Mouse (Mus musculus) gastrocnemius, postnatal 4 days (tissue): ENCODE measurements at regions not wholly inside any gene's neighbourhood (a gene's known extent, or its start where the extent isn't known, plus 50 kb on each side); places are given as distances from the start of the nearest gene placed in this dataset.

ENCODE experiments used
- DNase-seq, 2 experiments: peaks; one replicate each; pipeline ENCODE4 v3.0.0; 2021 to 2022; ENCODE audit warnings: low spot score in 2 of 2, mixed read lengths in 2 of 2

DNA sequence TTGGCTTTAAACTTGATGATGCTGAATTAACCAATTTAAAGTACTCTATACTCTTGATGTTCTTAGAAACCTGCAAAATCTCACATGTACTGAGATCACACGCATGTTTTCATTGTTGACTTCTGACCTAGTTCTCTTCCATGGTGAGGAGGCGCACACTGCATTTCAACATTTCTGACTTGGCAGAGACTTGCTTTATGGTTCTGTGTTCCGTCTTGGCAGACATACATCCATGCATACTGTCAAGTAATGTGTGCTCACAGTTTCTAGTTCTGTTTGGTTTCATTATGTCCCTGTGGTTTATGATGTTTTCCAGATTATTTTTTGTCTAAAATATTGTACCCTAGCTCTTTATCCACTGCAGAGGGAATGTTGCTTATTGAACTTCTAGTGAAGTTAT lies 198.5 kb downstream of the Gm11077 start:
- DNase-seq, result no peak

DNA sequence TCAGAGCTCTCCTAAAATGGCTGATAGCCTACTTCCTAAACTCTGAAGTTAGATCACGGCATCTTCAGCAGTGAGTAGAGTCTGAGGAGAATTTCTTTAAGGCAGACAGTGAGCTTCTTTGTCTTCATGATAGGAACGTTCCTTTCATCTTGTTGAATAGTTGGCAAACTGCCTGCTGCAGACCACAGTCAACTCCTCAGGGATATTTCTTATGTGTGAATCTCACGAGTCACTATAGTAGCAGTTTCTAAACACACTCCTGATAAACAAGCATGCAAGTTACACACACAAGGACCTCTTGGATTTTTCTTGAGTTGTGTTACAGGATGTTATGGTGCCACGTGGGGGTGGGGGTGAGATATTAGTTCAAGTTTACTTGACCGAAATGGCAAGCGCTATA lies 205.2 kb downstream of the Gm11077 start:
- DNase-seq, result no peak

DNA sequence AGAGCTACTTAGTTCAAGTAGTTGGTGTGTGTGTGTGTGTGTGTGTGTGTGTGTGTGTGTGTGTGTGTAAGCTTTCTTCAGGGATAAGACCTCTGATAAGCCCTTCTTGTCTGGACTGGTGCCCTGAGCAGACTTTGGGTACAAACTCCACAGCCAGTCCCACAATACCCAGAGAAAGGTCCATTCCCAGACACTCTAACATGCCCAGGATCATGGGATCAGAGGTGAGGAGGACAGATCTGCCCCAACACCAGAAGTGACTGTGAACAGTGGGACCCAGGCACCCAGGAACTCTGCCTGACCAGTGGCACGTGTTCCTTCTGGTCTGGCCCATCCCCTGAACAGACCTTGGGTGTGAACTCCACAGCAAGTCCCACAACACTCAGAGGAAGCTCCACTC lies 208.9 kb downstream of the Gm11077 start:
- DNase-seq, result no peak

DNA sequence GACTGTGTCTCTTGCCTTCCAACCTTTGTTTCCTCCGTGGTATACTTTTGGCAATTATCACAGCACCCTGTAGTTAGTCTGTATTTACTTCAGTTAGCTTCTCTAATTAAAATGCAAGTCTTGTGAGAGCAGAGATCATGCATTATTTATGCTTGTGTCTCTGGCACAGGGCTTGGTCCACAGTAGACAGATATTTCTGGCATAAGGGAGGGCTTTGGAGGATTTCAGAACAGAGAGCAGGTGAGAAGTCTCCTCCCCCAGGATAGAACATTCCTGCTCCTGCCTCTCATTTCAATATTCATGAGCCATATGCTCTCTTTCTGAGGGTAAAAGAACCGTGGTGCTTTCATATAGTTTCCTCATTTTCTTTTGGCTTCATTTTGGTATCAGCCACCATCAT lies 217.6 kb downstream of the Gm11077 start:
- DNase-seq, result no peak

DNA sequence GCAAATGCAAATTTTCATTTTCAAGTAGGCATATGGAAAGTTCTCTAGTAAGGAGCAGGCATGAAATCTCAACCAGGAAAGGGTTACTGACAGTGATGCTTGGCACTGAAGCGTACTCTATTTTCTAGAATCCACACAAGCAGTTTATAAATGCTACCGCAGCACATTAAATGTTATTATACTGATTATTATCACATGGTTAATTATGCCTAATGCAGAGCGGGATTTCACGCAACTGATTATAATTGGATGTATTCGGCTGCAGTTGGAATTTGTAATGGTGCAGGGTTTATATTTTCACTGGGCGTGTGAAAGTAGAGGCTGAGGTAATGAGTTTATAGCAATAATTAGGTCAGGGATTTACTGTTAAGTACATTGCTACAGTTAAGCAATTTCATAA lies 221.4 kb downstream of the Gm11077 start:
- DNase-seq, result no peak

DNA sequence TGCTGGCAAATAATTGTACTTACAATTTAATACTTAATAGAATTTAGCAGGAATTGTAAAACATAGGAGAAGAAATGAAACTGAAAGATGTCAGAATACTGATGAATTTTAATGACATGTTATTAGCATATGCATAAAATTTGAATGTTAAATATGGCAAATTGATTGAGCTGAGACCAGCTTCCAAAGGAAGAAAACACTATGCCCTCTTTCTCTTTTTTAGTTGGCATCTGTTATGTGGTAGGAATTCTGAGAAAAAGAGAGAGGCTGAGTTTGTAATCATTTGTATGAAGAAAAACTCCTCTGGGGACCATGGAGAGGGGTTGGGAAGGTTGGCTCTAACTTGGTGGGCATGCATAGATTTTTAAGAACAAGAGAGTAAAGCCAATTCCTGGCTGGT lies 224.2 kb downstream of the Gm11077 start:
- no peak for DNase-seq

DNA sequence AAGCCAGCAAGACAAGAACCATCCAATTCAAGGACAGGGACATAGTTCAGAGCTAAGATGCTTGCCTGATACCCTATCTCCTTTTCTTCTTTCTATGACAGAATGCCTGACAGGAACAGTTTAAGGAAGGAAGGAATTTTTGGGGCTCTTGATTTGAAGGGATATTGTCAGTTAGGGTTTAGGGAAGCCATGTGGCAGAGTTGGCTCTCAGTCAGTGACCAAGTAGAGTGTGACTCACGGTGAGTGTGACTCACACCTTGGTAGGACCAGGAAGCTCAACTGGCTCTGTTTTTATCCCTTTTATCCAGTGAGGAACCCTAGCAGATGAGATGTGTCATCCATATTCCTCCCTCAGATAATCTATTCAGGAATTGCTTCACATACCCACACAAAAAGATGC lies 224.6 kb downstream of the Gm11077 start:
- no peak for DNase-seq

DNA sequence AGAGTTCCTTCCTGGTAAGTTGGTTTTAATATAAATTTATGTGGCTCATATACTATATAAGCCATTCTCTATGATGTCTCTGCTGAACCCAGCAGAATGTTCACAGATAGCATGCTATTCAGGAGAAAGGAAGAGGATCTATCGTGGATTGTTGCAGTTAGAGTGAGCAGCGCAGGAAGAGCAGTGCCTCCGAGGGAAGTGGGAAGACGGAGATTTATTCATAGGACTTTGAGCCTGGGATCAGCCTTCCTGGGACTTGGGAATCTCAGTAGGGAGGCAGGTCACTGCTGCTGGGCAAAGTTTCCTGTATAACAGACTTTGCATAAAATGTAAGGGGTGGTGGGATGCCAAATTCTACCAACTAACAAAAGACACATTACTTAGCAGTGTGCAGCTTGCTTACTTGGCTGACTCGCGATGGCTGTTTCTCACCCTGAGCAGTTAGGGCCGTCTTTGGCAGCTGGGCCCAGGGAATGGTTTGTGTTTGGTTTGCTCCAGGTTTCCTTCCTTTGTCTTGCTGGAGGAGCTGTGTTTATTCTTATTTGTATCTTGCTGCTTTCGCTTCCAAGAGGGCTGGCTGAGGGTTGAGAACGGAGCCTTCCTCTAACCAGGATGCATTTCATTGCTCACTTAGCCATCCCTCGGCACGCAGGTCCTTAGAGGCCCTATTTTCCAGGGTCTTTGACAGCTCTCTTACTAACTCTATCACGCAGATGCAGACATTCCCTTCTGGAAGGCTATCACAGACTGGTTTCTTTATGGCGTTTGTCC lies 226.9 kb downstream of the Gm11077 start:
- peak in 1 of 2 experiments; percentile 15 for DNase-seq

DNA sequence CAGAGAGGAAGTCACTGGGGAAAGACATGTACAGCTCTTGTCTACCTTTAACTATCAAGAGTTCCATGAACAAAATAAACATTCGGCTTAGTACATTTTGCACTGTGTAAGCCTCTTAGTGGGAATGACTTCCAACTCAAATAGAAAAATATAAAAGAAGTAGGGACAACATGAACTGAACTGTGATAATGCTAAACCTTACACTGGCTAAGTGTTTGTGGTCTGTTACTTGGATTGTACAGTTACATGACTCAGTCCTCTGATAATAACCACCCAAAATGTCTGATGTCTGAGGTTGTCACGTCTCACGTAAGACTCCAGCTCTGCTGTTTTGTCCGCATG lies 227.4 kb downstream of the Gm11077 start:
- DNase-seq, result no peak

DNA sequence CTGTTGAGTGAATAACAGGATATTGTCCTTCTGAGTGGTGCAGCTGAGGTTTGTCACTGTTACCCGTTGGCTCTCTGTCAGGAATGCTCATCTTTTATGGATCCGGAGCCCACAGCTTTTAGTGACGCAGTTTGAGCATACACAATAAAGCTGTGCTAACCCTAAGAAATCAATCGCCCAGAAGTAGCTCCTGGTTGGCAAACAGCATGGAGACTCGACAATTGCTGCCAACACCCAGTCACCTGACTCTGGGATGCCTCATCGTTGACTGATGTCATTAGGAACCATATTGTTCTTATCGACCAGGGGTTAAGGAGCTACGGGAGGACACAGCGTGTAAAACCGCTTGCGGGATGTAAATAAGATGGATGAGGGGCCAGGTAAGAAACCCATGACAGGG lies 232.9 kb downstream of the Gm11077 start:
- no peak for DNase-seq

DNA sequence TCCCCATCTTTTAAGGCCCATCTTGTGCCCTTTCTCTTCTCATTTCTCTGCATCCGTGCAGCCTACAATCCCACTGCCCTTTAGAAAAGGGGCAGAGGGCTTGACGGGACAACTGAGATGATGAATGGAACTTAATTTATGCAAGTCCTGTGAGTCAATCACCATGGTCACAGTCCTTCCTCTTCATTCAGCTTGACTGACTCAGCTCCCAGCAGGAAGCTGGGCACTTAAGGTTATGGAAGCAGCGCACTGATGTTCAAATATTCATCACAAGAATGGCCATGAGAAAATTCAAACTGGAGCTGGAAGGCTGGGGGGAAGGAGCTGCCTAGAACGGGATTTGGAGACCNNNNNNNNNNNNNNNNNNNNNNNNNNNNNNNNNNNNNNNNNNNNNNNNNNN lies 233.5 kb downstream of the Gm11077 start:
- no peak for DNase-seq

DNA sequence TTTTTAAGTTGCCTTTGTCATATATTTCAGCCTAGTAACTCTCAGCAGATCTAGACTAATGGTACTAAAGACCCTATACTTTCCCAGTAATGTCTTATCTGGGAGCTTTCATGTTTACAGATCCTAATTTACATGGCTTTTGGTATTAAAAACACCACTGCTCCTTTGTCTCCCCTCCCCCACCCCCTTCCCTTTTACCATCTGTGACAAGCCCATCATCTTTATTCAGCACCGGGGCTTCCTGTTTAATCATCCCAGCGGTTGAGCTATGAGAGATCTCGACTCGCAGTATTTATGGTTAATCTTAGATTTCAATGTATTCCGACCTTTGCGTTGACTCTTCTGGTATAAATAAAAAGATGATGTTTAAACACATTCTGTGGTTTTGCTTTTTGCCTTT lies 244.6 kb downstream of the Gm11077 start:
- DNase-seq, result no peak

DNA sequence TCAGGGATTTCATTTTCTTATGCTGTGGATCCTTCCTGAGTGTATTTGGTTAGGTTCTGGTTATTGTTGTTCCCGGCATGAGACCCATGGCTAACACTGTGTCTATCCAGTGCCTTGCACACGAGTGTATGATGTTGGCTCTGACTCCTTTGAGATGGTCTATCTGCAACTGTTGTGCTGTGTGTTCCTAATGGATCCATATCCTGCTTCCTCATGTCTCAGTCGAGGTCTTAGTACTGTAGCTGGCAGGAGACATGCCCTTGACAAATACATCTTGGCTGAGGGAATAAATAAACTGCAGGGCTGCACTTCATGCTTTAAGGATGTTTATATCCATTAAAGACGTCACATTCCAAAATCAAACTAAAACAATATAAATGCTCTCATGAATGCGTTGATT lies 247.9 kb downstream of the Gm11077 start:
- no peak for DNase-seq

DNA sequence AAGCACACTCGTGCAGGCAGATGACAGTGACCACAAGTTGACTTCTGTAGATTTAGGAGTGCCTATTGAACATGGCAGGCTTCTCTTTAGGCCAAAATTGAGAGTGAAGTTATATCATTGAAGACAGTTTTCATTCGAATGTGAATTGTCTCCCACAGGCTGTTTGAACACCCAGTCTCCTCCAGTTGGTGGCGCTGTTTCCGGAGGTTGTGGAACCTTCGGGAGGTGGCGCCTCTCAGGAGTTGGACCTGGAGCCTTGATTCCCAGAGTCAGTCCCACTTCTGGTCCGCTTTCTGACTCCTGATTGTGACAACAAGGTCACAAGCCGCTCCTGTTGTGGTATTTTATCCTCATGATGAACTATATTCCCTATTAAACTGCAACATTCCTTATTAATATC lies 254.5 kb downstream of the Gm11077 start:
- no peak for DNase-seq

DNA sequence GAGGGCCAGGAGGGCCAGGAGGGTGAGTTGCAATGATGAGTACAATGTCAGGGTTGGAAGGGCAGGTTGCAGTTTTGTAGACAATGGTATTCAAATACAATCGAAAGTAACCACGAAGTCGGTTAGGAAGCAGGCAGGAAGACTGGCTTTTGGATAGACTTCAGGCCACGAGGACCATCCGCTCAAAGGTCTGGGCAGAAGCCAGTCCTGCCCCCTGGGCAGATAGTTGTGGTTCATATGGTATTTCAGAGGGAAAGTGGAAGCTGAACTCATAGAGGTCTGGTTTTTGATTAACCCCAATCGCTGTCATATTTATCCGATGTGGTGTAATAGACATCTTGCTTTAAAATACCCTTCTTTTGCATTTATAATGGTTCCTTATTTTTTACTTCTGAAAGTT lies 255.2 kb downstream of the Gm11077 start:
- DNase-seq, result no peak

DNA sequence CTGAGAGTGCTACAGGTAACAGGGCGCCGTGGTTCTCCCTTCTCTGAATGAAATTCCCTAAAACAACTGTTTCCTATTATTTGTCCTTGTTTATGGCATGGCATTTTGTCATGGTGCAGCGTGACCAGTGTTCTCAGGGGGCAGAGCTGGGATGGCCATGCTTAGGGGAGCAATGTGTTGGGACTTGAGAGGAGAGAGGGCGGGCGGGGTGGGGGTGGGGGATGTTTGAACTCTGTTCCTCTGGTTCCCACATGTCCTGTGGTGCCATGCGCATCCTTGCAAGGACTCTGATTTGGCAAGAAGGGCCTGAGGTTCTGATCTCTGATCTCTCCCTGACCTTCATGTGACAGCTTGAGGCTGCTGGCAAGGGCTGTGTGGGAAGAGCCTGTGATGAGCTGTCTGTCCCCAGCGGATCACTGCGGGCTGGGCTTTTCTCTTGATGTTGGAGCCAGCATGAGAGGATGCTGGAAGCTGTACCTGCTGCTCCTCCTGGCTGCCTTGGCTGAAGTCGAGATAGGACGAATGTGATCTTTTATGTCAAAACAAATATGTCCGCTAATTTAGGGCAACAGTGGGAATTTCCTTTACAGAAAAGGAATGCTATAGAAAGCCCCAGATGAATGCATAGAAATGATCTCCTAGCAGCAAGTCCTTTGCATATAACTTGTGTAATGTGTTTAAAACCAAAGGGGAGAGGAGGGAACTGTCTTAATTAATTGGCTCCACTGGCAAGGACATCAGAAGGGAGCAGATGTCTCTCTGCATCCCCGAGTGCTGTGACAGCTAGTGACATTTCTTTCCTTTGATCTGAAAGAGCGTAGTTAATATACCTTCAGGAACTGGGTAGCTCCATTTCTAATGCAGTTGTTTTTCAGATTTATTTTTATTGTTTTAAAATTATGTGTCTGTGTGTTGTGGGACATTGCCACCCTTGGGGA lies 255.2 kb upstream of the Pde3a start:
- DNase-seq, result no peak

DNA sequence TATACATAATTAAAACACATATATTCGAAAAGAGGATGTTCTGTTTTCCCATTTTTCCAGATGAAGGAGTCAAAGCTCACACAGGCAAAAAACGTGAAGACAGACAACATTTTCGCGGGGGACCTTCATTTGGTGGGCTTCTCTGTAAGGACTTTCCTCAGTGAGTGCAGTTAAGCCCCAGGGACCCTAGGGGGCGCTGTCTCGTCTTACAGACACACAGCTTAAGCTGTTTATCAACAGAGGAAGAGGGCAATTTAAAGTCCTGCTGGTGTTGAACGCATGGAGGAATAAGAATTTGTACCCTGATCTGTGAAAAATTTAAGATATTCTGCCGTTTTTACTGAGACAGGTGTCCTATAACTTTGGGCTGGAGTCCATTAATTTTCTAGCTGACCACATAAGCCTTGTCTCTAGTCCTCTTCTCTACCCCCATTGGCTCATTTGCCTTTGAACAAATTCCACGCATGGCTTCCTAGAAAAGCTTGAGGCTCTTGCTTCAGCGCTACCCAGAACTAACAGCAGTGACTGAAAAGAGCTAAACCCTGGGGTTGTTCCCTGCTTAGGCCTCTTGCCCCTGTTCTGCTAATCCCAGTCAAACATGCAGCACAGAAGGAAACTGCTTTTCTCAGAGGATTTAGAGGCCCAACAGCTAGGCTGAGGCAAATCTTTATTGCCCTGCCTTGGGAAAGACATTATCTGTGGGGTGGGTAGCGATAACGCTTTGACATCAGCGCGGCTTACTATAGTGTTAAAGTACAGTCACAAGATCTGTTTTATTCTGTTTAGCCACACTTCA lies 253.5 kb upstream of the Pde3a start:
- peak; percentile 26 to 29 for DNase-seq

DNA sequence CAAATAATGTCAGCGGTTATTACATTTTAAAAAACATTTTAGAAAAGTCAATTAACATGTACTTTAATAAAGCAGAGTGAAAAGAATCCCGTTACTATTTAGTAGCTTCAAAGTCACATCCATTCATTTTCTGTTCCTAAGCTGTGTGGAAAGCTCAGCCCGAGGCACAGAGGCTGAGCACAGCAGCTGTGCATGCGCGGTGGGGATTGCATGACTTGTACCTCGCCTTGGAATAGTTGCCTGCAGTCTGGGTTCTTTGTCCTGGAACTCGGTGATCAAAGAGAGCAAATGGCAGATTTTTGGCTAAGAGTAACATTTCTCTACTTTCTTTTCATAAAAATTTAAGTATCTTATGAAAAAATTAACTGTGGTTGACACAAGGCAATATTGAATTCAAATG lies 251.0 kb upstream of the Pde3a start:
- DNase-seq, result no peak

DNA sequence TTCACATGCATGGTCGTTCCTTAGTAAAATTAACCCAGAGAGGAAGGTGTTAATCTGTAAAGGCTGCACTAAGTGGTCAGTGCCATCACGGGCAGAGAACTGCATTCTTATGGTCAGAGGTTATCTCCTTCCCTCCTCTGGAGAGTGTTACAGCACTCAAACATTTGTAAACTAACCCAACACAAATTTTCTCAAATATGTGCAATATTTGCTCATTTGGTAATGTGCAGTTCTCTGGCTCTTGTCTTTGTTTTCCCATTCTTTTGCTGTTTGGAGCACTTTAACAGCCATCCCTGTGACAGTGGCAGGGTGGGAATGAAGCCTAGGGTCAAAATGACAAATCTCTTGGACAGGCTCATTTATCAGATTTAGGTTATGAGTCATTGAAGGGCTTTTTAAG lies 248.5 kb upstream of the Pde3a start:
- DNase-seq, result no peak

DNA sequence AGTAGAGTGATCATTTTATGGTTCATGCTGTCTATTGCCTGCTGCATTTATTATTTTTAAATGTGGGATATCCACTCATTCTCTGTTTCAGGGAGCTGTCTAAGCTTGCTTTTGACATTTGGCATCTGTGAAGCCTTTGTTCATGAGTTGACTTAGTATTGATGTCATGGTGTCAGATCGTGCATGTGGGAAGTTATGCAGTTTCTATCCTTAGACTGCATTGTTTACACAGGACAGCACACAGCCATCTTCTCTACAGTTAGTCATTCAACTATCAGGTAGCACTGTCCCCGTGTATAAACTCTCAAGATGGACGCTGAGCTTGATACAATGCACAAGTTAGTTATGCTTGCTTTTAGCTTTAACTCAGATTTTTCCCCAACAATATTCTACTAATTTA lies 247.8 kb upstream of the Pde3a start:
- no peak for DNase-seq

DNA sequence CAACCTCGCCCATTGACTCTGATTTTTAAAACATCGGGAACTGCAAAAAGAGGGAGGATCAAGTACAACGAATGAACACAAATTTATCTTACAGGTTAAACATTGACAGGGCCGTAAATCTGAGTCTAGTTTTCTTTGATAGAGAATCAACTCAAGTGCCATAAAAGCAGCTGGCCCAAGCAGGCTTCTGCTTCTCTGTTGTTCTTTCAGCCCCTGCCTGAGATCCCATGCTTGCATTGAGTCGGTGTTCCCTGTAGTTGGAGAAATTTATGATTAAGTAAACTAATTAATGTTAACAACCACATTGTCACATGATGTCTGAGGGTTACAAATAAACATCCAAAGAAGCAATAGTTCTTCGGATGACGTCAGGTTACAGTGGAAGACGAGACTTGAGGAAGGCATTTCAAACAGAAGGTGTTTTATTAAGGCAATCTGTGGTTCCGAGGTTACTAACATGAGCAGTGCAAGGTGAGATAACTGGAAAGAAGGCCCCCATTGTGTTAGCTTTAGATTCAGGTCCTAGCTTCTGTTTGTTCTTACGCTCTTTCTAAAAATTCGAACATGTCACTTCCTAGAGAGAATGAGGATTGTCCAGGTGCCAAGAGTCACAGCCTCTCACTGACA lies 233.9 kb upstream of the Pde3a start:
- DNase-seq, result no peak
